Mouse (Mus musculus): Measurements from ENCODE around the gene Cdk5rap3. TPM values are rescaled to one million over a fixed set of nuclear protein-coding genes. Genes with fewer than 3 reads are reported as not detected.

Gene Cdk5rap3
- total and polyA plus RNA-seq, 2 experiments from 2014 or later: 23.6 to 45.1 TPM

DNA sequence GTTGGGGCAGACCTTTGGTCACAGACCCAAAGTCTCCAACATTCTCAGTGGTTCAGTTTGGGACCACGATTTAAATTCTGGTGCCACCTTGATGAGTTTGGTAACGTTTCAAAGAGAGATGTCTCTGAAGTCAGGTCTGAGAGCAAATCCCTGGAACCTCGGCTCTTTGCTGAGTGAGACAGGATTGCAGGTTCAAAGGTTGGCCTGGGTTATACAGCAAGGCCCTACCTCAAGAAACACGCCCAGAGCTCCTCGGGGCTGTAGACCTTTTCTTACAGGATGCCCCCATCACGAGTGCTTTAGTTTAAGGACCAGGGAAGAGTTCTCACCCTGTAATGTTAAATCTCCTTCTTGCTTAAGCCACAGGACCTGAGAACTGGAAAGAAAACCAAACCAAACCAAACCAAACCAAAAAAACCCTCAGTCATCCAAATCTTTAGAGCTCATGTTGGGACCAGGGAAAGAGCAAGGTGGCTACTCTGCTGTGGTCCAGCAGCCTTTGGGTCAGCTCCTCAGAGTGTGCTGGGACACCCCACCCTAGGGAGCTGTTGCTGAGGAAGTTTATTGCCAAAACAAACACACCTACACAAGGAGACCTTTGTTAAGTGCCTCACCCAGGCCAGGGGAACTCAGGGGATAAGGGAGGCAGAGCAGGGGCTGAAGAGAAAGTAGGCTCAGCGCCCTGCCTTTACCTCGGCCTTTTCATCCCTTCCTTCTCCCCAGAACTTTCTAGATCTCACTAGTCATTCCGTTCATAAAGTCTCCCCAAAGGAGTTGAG lies 19.8 kb upstream of the Cdk5rap3 start:
- no peak for TF ChIP-seq CTCF (IDR thresholded peaks at IDR 0.05; ENCODE audit: low read depth)
- no peak for TF ChIP-seq EP300 (IDR thresholded peaks at IDR 0.05; ENCODE audit: low read depth)
- DNase-seq (ENCODE audit: low spot score): no peak
- no peaks in the 10 kb centered on the region for H3K4me1 ChIP-seq (ENCODE audit: control insufficient read depth, insufficient read depth)
- no peak overlapping the region for H3K9ac ChIP-seq (replicated peaks; ENCODE audit: low read depth, low read length)
- H3K27me3 ChIP-seq (ENCODE audit: control insufficient read depth, insufficient read depth, low read length): no peaks in the 10 kb centered on the region
- 84% methylated on average over 9 of the region's 9 CpGs for WGBS
- H3K36me3 ChIP-seq (replicated peaks; ENCODE audit: control insufficient read depth, insufficient read depth, low read length): no peaks in the 10 kb centered on the region
- H3K27ac ChIP-seq (ENCODE audit: low read depth): no peak overlapping the region
- no peaks in the 10 kb centered on the region for H3K9me3 ChIP-seq (replicated peaks; ENCODE audit: control insufficient read depth, low read length)
- ATAC-seq (ENCODE audit: insufficient read depth, low read depth): no peak
- H3K4me2 ChIP-seq (ENCODE audit: low read depth, low read length): no peak overlapping the region
- H3K4me3 ChIP-seq (ENCODE audit: low read depth, low read length): no peak overlapping the region

GRCm38 (mm10) chr11:96934921-96935356 lies 18.6 kb upstream of the Cdk5rap3 start:
- Histone ChIP-seq H3K9me3 (replicated peaks; ENCODE audit: control insufficient read depth, low read length) (no peaks in the 10 kb centered on the region), H3K4me1 (ENCODE audit: control insufficient read depth, insufficient read depth) (no peaks in the 10 kb centered on the region), H3K27me3 (ENCODE audit: control insufficient read depth, insufficient read depth, low read length) (peaks cover under 1% of the 10 kb centered on the region), H3K27ac (ENCODE audit: low read depth) (peak overlapping the region; percentile 36; the same call in 1 of the 2 replicates), H3K4me2 (ENCODE audit: low read depth, low read length) (peak overlapping the region; percentile 16; the same call in 1 of the 2 replicates), H3K36me3 (replicated peaks; ENCODE audit: control insufficient read depth, insufficient read depth, low read length) (no peaks in the 10 kb centered on the region), H3K4me3 (ENCODE audit: low read depth, low read length) (no peak overlapping the region), H3K9ac (replicated peaks; ENCODE audit: low read depth, low read length) (no peak overlapping the region)
- peak; percentile 88 for DNase-seq (ENCODE audit: low spot score)
- WGBS: 26% methylated on average over 12 of the region's 12 CpGs
- TF ChIP-seq CTCF (IDR thresholded peaks at IDR 0.05; ENCODE audit: low read depth): no peak
- 0 out of 2 replicates have a peak, but pooled peaks have one; percentile 12 for TF ChIP-seq EP300 (IDR thresholded peaks at IDR 0.05; ENCODE audit: low read depth)
- peak; percentile 91 for ATAC-seq (ENCODE audit: insufficient read depth, low read depth)

DNA sequence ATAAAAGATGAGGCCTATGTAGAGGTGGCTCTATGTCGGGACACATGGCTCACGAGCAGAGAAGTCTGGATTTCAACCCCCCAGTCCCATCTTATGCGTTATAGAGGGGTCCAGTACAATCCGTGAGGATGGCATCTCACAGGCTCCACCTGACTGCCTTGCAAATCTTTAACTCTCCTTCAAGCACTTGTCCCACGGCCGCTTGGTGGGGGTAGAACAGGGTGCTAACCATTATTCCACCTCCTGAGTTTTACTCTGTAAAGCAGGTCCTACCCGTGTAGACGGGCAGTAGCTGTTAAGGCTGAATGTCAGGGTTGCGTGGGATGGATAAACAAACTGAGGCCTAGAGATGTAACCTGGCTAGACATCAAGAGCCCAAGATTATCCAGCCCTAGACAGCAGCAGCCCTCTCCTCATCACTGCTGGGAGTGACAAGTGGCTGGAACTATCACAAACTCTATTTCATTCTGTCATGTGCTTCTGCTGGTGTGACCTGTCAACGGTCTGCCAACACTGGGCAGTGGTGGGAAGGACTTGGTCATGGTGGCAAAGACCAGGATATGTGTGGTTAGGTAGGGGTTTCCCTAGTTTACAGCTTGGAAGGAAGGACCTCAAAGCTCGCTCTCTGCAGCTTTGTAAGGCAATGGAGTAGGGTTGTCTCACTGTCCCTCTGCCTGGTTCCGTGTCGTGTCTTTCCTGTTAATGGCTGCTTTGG lies 17.4 kb upstream of the Cdk5rap3 start:
- H3K9ac ChIP-seq (replicated peaks; ENCODE audit: low read depth, low read length): no peak overlapping the region
- 78% methylated on average over 13 of the region's 13 CpGs for WGBS
- no peak overlapping the region for H3K27ac ChIP-seq (ENCODE audit: low read depth)
- no peak overlapping the region for H3K4me3 ChIP-seq (ENCODE audit: low read depth, low read length)
- no peak overlapping the region for H3K4me2 ChIP-seq (ENCODE audit: low read depth, low read length)
- H3K4me1 ChIP-seq (ENCODE audit: control insufficient read depth, insufficient read depth): no peaks in the 10 kb centered on the region
- no peaks in the 10 kb centered on the region for H3K36me3 ChIP-seq (replicated peaks; ENCODE audit: control insufficient read depth, insufficient read depth, low read length)
- H3K9me3 ChIP-seq (replicated peaks; ENCODE audit: control insufficient read depth, low read length): no peaks in the 10 kb centered on the region
- peaks cover 13% of the 10 kb centered on the region for H3K27me3 ChIP-seq (ENCODE audit: control insufficient read depth, insufficient read depth, low read length)
- ATAC-seq (ENCODE audit: insufficient read depth, low read depth): 0 out of 2 replicates have a peak, but pooled peaks have one; percentile 18
- DNase-seq (ENCODE audit: low spot score): no peak
- TF ChIP-seq CTCF (IDR thresholded peaks at IDR 0.05; ENCODE audit: low read depth) (no peak), EP300 (IDR thresholded peaks at IDR 0.05; ENCODE audit: low read depth) (no peak)

DNA sequence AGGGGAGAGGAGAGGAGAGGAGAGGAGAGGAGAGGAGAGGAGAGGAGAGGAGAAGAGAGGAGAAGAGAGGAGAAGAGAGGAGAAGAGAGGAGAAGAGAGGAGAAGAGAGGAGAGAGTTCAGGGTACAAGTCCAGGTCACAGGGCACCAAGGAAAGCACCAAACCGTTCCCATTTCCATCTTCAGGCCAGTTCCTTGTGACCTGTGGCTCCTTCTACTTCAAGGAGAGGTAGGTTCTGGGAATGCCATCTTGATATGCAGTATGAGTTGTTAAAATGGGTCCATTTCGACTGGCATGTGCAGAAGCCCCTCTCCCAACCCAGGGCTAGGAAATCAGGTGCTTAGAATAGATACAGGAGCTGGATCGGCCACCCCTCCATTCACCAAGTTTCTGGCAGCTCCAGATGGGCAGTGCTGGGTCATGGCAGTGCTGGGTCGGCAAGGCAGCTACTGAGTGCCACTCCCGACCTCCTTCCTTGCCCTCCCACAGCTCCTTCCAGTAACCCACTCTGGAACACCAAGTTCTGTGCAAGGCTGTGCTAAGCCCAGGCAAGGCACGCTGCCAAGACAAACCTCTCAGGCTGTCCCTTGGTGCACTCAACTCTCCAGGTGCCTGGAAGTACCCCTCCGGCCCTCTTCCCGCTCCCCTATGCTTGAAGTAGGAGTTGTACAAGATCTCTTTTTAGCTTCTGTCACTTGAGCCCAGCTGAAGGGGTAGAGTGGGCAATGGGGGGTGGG lies 15.2 kb upstream of the Cdk5rap3 start:
- DNase-seq (ENCODE audit: low spot score) (no peak), ATAC-seq (ENCODE audit: insufficient read depth, low read depth) (no peak)
- Histone ChIP-seq H3K27ac (ENCODE audit: low read depth) (no peak overlapping the region), H3K27me3 (ENCODE audit: control insufficient read depth, insufficient read depth, low read length) (peaks cover 26% of the 10 kb centered on the region), H3K9me3 (replicated peaks; ENCODE audit: control insufficient read depth, low read length) (no peaks in the 10 kb centered on the region), H3K4me1 (ENCODE audit: control insufficient read depth, insufficient read depth) (no peaks in the 10 kb centered on the region), H3K4me3 (ENCODE audit: low read depth, low read length) (no peak overlapping the region), H3K9ac (replicated peaks; ENCODE audit: low read depth, low read length) (no peak overlapping the region), H3K4me2 (ENCODE audit: low read depth, low read length) (no peak overlapping the region), H3K36me3 (replicated peaks; ENCODE audit: control insufficient read depth, insufficient read depth, low read length) (no peaks in the 10 kb centered on the region)
- TF ChIP-seq EP300 (IDR thresholded peaks at IDR 0.05; ENCODE audit: low read depth) (no peak), CTCF (IDR thresholded peaks at IDR 0.05; ENCODE audit: low read depth) (no peak)
- WGBS: 30% methylated on average over 8 of the region's 8 CpGs

DNA sequence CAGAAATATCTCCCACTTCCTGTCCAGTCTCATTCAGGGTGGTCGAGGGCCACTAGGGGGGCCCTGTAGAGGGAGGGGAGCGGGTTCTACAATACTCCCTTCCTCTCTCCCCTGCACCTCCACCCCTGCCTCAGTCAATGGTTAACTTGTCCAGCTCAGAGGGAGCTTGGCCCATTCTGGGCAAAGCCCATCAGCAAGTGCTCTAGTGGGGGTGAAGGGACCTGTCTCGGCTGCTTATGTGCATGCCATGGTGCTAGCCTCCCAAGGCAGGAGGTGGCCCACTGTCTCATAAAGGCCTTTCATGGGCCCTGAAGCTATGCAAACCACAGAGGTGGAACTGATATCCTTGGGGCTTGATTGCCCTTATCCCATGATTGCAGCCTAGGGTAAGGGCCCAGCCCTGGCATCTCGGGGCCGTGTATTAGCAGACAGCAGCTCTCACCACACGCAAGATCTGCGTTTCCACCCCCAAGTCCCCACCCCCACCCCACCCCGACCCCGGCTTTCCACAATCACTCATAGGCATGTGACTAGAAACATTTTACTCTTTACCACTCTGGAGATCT lies 13.6 kb upstream of the Cdk5rap3 start:
- TF ChIP-seq EP300 (IDR thresholded peaks at IDR 0.05; ENCODE audit: low read depth): no peak
- no peak for TF ChIP-seq CTCF (IDR thresholded peaks at IDR 0.05; ENCODE audit: low read depth)
- Histone ChIP-seq H3K4me2 (ENCODE audit: low read depth, low read length) (no peak overlapping the region), H3K27ac (ENCODE audit: low read depth) (no peak overlapping the region), H3K9ac (replicated peaks; ENCODE audit: low read depth, low read length) (no peak overlapping the region), H3K27me3 (ENCODE audit: control insufficient read depth, insufficient read depth, low read length) (peaks cover 26% of the 10 kb centered on the region), H3K36me3 (replicated peaks; ENCODE audit: control insufficient read depth, insufficient read depth, low read length) (no peaks in the 10 kb centered on the region), H3K9me3 (replicated peaks; ENCODE audit: control insufficient read depth, low read length) (no peaks in the 10 kb centered on the region), H3K4me1 (ENCODE audit: control insufficient read depth, insufficient read depth) (no peaks in the 10 kb centered on the region), H3K4me3 (ENCODE audit: low read depth, low read length) (no peak overlapping the region)
- DNase-seq (ENCODE audit: low spot score) (no peak), ATAC-seq (ENCODE audit: insufficient read depth, low read depth) (no peak)
- 61% methylated on average over 9 of the region's 9 CpGs for WGBS
